Mouse (Mus musculus) hematopoietic stem cell, adult 5-6 weeks (primary cell): Measurements from ENCODE around the gene Acot12. TPM values are rescaled to one million over a fixed set of nuclear protein-coding genes. Genes with fewer than 3 reads are reported as not detected.

Source experiments
- ATAC-seq, 2 experiments: fragments of 125-278 bp in 1 of 2; replicated peaks in 1 of 2; 2 replicates each; pipeline ENCODE4 v1.8.0; 2016 to 2017; ENCODE audit warnings: inconsistent platforms in 2 of 2, mild to moderate bottlenecking in 2 of 2, moderate number of reproducible peaks in 2 of 2, low read depth in 1 of 2, moderate TSS enrichment in 1 of 2; ENCODE audit not compliant: low FRiP score in 2 of 2, poor library complexity in 2 of 2, severe bottlenecking in 2 of 2, insufficient read depth in 1 of 2, low TSS enrichment in 1 of 2
- total RNA-seq: library from RNA; stranded (forward); fragments of 172-1452, 232-1000 nt; gene quantifications from 2 replicates; pipeline ENCODE4 v1.2.3, GENCODE M21; 2017

Acot12 gene
- not detected in 2 replicates for total RNA-seq

GRCm38 (mm10) chr13:91741280-91742047, at the start of gene Acot12:
Gene Acot12 (plus strand): TSS chr13:91741512.
- ATAC-seq: peak; percentile 45 to 46

GRCm38 (mm10) chr13:91693615-91694014, 47.7 kb upstream of the Acot12 start:
- no peak for ATAC-seq

GRCm38 (mm10) chr13:91695406-91695805, 45.9 kb upstream of the Acot12 start:
- ATAC-seq: no peak

GRCm38 (mm10) chr13:91696109-91696645, 45.1 kb upstream of the Acot12 start:
- peak; percentile 15 to 20; a peak in 1 of 4 replicates for ATAC-seq

GRCm38 (mm10) chr13:91697011-91697410, 44.3 kb upstream of the Acot12 start:
- ATAC-seq: peak; percentile 42 to 43; a peak in 1 of 4 replicates

GRCm38 (mm10) chr13:91702337-91702736, 39.0 kb upstream of the Acot12 start:
- peak; percentile 94 for ATAC-seq

- ATAC-seq: no peak
Observed at GRCm38 (mm10) chr13:91719487-91719886, 21.8 kb upstream of the Acot12 start.

GRCm38 (mm10) chr13:91723108-91723735, 18.1 kb upstream of the Acot12 start:
- ATAC-seq: peak; percentile 62 to 85; a peak in 3 of 4 replicates

GRCm38 (mm10) chr13:91723736-91724119, 17.6 kb upstream of the Acot12 start:
- ATAC-seq: 0 out of 4 replicates have a peak, but pooled peaks of 1 of the 2 experiments have one; percentile 22

- no peak for ATAC-seq
Observed at GRCm38 (mm10) chr13:91724211-91724610, 17.1 kb upstream of the Acot12 start.

- ATAC-seq: no peak
Observed at GRCm38 (mm10) chr13:91725130-91725529, 16.2 kb upstream of the Acot12 start.

- peak; percentile 58 to 67; a peak in 3 of 4 replicates for ATAC-seq
Observed at GRCm38 (mm10) chr13:91727899-91728298, 13.4 kb upstream of the Acot12 start.

GRCm38 (mm10) chr13:91737191-91737590, 4.1 kb upstream of the Acot12 start:
- ATAC-seq: no peak

GRCm38 (mm10) chr13:91740851-91741250, 461 bp upstream of the Acot12 start:
- no peak for ATAC-seq

- no peak for ATAC-seq
Observed at GRCm38 (mm10) chr13:91743180-91743579, 1.9 kb downstream of the Acot12 start.

- ATAC-seq: peak in 1 of 2 experiments; percentile 59; a peak in 1 of 4 replicates
Observed at GRCm38 (mm10) chr13:91746470-91746869, 5.2 kb downstream of the Acot12 start.

- ATAC-seq: no peak
Observed at GRCm38 (mm10) chr13:91748401-91748800, 7.1 kb downstream of the Acot12 start.

- no peak for ATAC-seq
Observed at GRCm38 (mm10) chr13:91749981-91750380, 8.7 kb downstream of the Acot12 start.
